Mouse (Mus musculus) sigmoid colon, adult 10 weeks (tissue): ENCODE data around the gene Olfr642. TPM values are rescaled to one million over a fixed set of nuclear protein-coding genes. Genes with fewer than 3 reads are reported as not detected.

Experiments used
- polyA plus RNA-seq: library from polyadenylated mRNA; stranded (reverse); fragments of 350-450 nt; fragmentation: Illumina TruSeq; extraction: RNeasy Lipid Tissue Mini Kit (QIAGEN cat#74804); gene quantifications from one replicate; pipeline ENCODE4 v1.2.3, GENCODE M21; 2014; ENCODE audit warnings: low read depth, low replicate concordance

The Olfr642 gene
- not detected for polyA plus RNA-seq

GRCm38 (mm10) chr7:104052566-104052965 is at the start of gene Olfr642:
Gene Olfr642, minus strand, starts transcription at chr7:104052666.

GRCm38 (mm10) chr7:104085365-104085764 is 32.9 kb upstream of the Olfr642 start, which contains the start of gene Olfr645:
Gene Olfr645, minus strand, starts transcription at chr7:104085465.

DNA sequence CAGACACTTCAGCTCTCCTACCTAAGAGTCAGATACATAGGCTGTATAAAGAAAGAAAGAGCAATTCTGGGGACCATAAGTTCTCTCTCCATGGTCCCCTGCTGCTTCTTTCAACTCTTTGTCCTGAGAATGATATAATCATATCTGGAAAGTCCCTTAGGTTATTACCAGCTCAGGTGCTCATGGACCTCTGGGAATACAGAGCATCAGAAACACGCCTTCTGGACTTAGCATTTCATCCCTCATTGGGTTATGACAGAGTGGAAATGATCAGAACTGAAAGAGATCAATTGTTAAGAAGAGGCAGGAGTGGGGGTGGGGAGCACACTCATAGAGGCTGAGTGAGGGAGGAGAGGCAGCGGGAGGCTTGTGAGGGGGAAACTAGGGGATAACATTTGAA is 19.3 kb upstream of the Olfr642 start, which contains the start of gene Olfr644:
Gene Olfr644 (minus strand): TSS at position 101 of the 400 bp plus-strand sequence.

DNA sequence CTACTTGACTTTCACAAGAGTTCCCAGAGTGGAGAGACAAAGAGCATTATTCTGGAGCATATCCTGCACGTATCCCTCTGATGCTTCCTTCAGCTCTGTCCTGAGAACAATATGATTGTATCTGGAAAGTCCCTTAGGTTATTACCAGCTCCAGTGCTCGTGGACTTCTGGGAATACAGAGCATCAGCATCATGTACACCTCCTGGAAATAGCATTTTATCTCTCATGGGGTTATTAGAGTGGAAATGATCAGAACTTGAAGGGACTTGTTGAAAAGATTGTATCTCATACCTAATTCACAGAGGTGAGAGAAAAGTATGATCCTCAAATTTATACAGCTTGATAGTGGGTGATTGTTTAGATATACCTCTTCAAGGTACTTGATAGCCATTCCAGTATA is 8.9 kb upstream of the Olfr642 start, which contains the start of gene 4930516K23Rik:
Gene 4930516K23Rik (minus strand): TSS at position 101 of the 400 bp plus-strand sequence.

DNA sequence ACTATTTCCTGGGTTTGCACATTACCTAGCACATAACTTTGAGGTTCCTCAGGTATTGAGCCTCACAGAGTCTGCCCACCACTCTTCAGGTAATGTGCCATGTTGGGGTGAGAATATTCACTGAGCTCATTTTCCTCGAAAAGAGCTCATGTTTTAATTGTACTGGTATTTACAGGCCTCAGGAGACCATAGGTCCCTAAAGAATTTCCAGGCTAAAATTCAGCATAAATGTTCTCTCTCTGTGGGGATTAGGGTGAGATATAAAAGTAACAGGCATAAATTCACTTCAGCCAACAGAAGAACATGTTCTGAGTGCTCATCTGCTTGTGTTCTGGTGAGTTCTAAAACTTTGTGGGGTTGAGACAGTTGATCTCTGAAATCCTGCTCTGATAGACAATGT is 17.3 kb downstream of the Olfr642 start, which contains the start of gene Olfr641:
Gene Olfr641 (plus strand): TSS at position 301 of the 400 bp plus-strand sequence.

GRCm38 (mm10) chr7:104025473-104025872 is 27.0 kb downstream of the Olfr642 start, which contains the start of gene Olfr640:
Gene Olfr640, minus strand, starts transcription at chr7:104025573.

DNA sequence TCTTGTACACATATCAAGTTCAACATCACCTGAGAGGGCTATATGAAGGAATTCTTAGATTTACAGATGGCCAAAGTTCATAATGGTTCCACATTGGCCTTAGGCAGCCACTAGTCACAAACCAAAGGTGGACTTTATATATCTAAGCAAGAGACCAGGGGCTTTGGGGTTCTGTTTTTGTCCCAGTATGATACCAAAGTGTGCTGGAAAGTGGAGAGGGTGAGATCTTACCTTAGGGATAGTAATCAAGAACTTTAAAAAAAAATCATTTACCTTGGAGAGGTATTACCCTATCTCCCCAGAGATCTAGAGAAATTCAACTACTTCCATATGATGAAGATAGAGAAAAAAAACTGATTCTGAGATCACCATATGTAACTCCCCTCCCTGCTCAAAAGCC is 35.3 kb downstream of the Olfr642 start, which contains the start of gene Olfr639:
Gene Olfr639 (minus strand): TSS at position 101 of the 400 bp plus-strand sequence.

GRCm38 (mm10) chr7:103998446-103998845 is 54.0 kb downstream of the Olfr642 start, which contains the start of gene Olfr638:
Gene Olfr638, plus strand, starts transcription at chr7:103998746.

Other genes starting within 250 kb of the Olfr642 start
- 7.9 TPM for gene Hbb-bt, start 238.7 kb downstream of the Olfr642 start, polyA plus RNA-seq
- gene Hbb-bs, start 224.6 kb downstream of the Olfr642 start, polyA plus RNA-seq: 125 TPM
- gene Hbb-bh2, start 212.1 kb downstream of the Olfr642 start, polyA plus RNA-seq: not detected
- gene Hbb-bh1, start 209.5 kb downstream of the Olfr642 start, polyA plus RNA-seq: not detected
- not detected for gene Hbb-y, start 199.4 kb downstream of the Olfr642 start, polyA plus RNA-seq
- gene Olfr66, start 166.4 kb downstream of the Olfr642 start, polyA plus RNA-seq: not detected
- gene Olfr64, start 158.2 kb downstream of the Olfr642 start, polyA plus RNA-seq: not detected
- gene Olfr65, start 149.2 kb downstream of the Olfr642 start, polyA plus RNA-seq: not detected
- gene Olfr631, start 123.8 kb downstream of the Olfr642 start, polyA plus RNA-seq: not detected
- gene Olfr632, start 118.3 kb downstream of the Olfr642 start, polyA plus RNA-seq: not detected
- not detected for gene Olfr633, start 108.2 kb downstream of the Olfr642 start, polyA plus RNA-seq
- not detected for gene Olfr635, start 81.5 kb downstream of the Olfr642 start, polyA plus RNA-seq
- not detected for gene Olfr638, start 53.9 kb downstream of the Olfr642 start, polyA plus RNA-seq
- not detected for gene Olfr639, start 35.4 kb downstream of the Olfr642 start, polyA plus RNA-seq
- not detected for gene Olfr640, start 27.1 kb downstream of the Olfr642 start, polyA plus RNA-seq
- gene Olfr641, start 17.2 kb downstream of the Olfr642 start, polyA plus RNA-seq: not detected
- gene 4930516K23Rik, start 8.8 kb upstream of the Olfr642 start, polyA plus RNA-seq: not detected
- not detected for gene Olfr644, start 19.2 kb upstream of the Olfr642 start, polyA plus RNA-seq
- not detected for gene Olfr645, start 32.8 kb upstream of the Olfr642 start, polyA plus RNA-seq
- gene Olfr646, start 52.2 kb upstream of the Olfr642 start, polyA plus RNA-seq: not detected
- gene Ubqln5, start 77.2 kb upstream of the Olfr642 start, polyA plus RNA-seq: not detected
- not detected for gene Olfr643, start 84.7 kb upstream of the Olfr642 start, polyA plus RNA-seq
- not detected for gene Ubqln3, start 90.6 kb upstream of the Olfr642 start, polyA plus RNA-seq
- gene Ubqlnl, start 97.9 kb upstream of the Olfr642 start, polyA plus RNA-seq: not detected
- not detected for gene Olfm5, start 112.2 kb upstream of the Olfr642 start, polyA plus RNA-seq
- gene Olfr648, start 130.7 kb upstream of the Olfr642 start, polyA plus RNA-seq: 0.13 TPM
- gene Olfr649, start 143.3 kb upstream of the Olfr642 start, polyA plus RNA-seq: not detected
- 30.0 TPM for gene Trim6, start 166.1 kb upstream of the Olfr642 start, polyA plus RNA-seq
- gene Trim34a, start 191.8 kb upstream of the Olfr642 start, polyA plus RNA-seq: 40.5 TPM
- gene Trim5, start 235.4 kb upstream of the Olfr642 start, polyA plus RNA-seq: 15.0 TPM